Mouse (Mus musculus) lung, postnatal 0 days (tissue): ENCODE results near the gene Ifrd2.

Source experiments
- CTCF ChIP-seq: IDR thresholded peaks from 2 replicates; pipeline ENCODE4 v1.5.1; 2016; ENCODE audit warnings: antibody characterized with exemption, mild to moderate bottlenecking
- EP300 ChIP-seq: IDR thresholded peaks from 2 replicates; pipeline ENCODE4 v1.6.1; 2016; ENCODE audit warnings: antibody characterized with exemption, mild to moderate bottlenecking, control low read depth

- no peak for TF ChIP-seq EP300
- no peak for TF ChIP-seq CTCF
These were observed 15.1 kb upstream of the Ifrd2 start for GRCm38 (mm10) chr9:107572327-107572662.
